Mouse (Mus musculus): ENCODE results near the gene Mymx.

Mymx gene

GRCm38 (mm10) chr17:45559732-45560525, 42.0 kb downstream of the Mymx start:
- H3K36me3 ChIP-seq (ENCODE audit: control insufficient read depth, insufficient read depth, low read length, poor library complexity, severe bottlenecking): peaks cover 9% of the 10 kb centered on the region
- peak; percentile 84 for DNase-seq (ENCODE audit: low read depth, low spot score)
- no peaks in the 10 kb centered on the region for H3K27me3 ChIP-seq (ENCODE audit: control insufficient read depth, insufficient read depth, low read length, poor library complexity, severe bottlenecking)

DNA sequence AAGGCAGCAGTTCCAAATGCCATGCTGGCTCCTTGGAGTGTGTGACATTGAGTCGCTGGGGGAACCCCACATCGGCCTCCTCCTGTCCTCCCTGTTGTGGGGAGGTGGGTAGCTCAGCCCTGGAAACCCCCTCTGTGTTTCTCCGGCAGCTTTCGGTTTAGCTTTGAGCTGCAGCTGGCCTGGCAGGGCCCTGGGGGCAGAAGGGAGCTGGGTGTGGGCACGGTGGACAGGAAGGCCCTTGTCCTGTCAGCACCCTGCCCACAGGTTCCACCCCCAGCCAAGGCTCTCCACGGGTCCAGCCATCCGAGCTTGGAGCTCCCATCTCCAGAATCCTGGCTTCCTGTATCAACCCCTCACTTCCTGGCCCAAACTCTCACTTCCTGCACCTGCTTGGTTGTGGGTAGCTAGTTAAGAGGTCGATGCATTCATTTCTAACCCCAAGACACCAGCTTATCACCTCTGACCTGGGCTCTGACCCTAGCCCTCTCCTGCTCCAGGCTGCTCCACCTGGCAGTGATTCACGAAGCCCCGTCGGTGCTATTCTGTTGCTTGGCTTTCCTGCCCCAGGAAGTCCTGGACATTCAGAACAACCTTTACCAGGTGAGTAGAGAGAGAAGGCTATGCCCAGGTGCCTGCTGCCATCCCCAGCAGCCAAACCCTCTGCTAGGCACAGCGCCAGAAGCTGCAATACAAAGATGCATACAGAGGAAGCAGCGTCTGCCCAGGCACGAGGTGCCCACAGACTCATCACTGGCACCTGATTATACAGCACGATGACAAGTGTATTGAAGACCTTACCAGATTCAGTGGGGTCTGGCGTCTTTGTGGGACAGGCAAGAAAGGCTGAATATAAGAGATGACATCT, 43.7 kb downstream of the Mymx start:
- no peaks in the 10 kb centered on the region for H3K27me3 ChIP-seq (ENCODE audit: control insufficient read depth, insufficient read depth, low read length, poor library complexity, severe bottlenecking)
- peaks cover 9% of the 10 kb centered on the region for H3K36me3 ChIP-seq (ENCODE audit: control insufficient read depth, insufficient read depth, low read length, poor library complexity, severe bottlenecking)
- DNase-seq (ENCODE audit: low read depth, low spot score): peak; percentile 73

DNA sequence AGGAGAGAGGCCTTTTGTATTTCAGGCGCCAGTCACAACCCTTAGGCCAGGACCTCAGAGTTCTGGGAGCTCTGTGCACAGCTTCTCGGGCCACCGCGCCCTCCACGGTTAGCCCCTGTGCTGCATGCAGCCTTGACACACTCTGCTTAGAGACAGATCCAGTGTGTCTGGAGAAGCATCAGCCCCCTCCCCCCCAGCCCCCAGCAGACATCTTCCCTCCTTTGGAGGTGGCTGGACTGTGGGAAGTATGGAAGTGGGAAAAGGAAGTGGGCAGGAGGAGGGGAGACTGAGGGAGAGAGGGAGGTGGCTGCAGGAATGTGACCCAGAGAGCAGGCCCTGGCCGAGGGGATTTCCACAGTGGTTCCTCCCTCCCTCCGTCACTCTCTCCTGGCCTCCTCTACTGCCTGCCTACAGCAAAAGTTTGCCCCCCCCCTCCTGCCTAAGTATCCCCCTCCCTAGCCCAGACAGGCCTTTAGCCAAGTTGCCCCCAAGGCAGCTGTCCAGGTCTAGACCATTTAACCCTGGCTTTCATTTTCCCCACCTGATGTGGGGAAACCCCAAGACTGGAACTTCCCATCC, 44.6 kb downstream of the Mymx start:
- DNase-seq (ENCODE audit: low read depth, low spot score): peak; percentile 64
- H3K36me3 ChIP-seq (ENCODE audit: control insufficient read depth, insufficient read depth, low read length, poor library complexity, severe bottlenecking): peaks cover 7% of the 10 kb centered on the region
- no peaks in the 10 kb centered on the region for H3K27me3 ChIP-seq (ENCODE audit: control insufficient read depth, insufficient read depth, low read length, poor library complexity, severe bottlenecking)

- DNase-seq (ENCODE audit: low read depth, low spot score): peak; percentile 74
- Histone ChIP-seq H3K27me3 (ENCODE audit: control insufficient read depth, insufficient read depth, low read length, poor library complexity, severe bottlenecking) (no peaks in the 10 kb centered on the region), H3K36me3 (ENCODE audit: control insufficient read depth, insufficient read depth, low read length, poor library complexity, severe bottlenecking) (peaks cover 7% of the 10 kb centered on the region)
Measured at GRCm38 (mm10) chr17:45556514-45557245, 45.2 kb downstream of the Mymx start.

DNA sequence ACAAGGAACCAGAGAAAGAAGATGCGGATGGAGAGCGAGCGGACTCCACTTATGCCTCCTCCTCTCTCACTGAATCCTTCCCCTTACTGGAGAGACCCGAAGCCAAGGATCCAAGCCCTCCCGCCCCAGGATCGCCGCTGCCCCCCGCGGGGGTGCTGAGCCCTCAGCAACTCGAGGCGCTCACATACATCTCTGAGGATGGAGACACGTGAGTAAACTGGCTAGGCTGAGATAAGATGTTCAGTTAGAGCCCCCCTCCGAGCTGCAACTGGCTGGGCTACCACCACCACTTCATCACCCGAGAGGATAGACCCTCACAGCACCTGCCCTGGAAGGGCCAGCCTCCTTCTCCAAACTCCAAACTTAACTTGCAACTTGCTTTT, 45.8 kb downstream of the Mymx start:
- Histone ChIP-seq H3K27me3 (ENCODE audit: control insufficient read depth, insufficient read depth, low read length, poor library complexity, severe bottlenecking) (no peaks in the 10 kb centered on the region), H3K36me3 (ENCODE audit: control insufficient read depth, insufficient read depth, low read length, poor library complexity, severe bottlenecking) (peaks cover 7% of the 10 kb centered on the region)
- DNase-seq (ENCODE audit: low read depth, low spot score): no peak

- DNase-seq (ENCODE audit: low read depth, low spot score): peak; percentile 98
- H3K36me3 ChIP-seq (ENCODE audit: control insufficient read depth, insufficient read depth, low read length, poor library complexity, severe bottlenecking): peaks cover 5% of the 10 kb centered on the region
- no peaks in the 10 kb centered on the region for H3K27me3 ChIP-seq (ENCODE audit: control insufficient read depth, insufficient read depth, low read length, poor library complexity, severe bottlenecking)
Measured at GRCm38 (mm10) chr17:45555452-45556106, 46.3 kb downstream of the Mymx start, which contains the start of gene Nfkbie. TSS of gene Nfkbie (plus strand) at chr17:45555703.

GRCm38 (mm10) chr17:45554420-45554819, 47.5 kb downstream of the Mymx start:
- no peaks in the 10 kb centered on the region; the same call in 1 of the 2 replicates for H3K27me3 ChIP-seq (ENCODE audit: control insufficient read depth, insufficient read depth, low read length, poor library complexity, severe bottlenecking)
- H3K36me3 ChIP-seq (ENCODE audit: control insufficient read depth, insufficient read depth, low read length, poor library complexity, severe bottlenecking): peaks cover 3% of the 10 kb centered on the region
- peak; percentile 75 for DNase-seq (ENCODE audit: low read depth, low spot score)

DNA sequence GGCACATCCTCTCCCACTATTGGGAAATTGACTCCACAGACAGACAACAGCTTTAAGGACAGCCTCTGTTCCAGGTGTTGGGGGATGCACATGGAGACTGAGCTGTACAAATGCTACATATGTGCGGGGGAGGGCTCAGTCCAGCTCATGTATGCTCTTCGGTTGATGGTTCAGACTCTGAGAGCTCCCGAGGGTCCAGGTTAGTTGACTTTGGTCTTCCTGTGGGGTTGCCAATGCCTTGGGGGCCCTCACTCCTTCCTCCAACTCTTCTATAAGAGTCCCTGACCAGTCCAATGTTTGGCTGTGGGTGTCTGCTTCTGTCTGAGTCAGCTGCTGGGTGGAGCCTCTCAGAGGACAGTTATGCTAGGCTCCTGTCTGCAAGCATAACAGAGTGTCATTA, 48.8 kb downstream of the Mymx start:
- no peaks in the 10 kb centered on the region for H3K36me3 ChIP-seq (ENCODE audit: control insufficient read depth, insufficient read depth, low read length, poor library complexity, severe bottlenecking)
- H3K27me3 ChIP-seq (ENCODE audit: control insufficient read depth, insufficient read depth, low read length, poor library complexity, severe bottlenecking): peaks cover 2% of the 10 kb centered on the region
- no peak for DNase-seq (ENCODE audit: low read depth, low spot score)

DNA sequence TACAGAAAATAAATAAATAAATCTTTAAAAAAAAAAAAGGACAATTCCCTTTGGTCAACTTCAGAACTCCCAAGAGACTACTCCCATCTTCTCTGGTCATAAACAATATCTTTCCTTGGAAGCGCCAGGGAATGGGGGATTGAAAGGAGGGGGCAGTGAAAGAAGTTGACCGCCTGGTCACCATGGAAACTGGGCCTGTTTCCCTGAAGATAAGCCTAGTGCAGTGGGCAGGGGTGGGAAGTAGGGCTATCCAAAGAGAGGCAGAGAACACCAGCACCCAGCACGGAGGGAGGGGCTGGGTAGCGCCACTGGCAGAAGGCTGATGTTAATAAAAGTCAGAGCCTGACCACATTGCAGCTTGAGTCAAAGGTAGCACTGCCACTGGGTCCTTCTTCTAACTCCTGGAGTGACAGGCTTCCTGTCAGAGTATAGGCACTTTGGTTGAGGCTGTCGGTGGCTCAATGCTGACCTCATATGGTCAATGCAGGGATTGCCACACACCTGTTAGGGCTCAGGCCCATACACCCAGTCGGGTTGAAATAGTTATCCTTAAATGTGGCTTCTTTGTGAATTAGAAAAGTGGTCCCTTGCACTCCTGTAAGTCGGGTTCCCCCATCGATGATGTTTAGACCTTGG, 50.0 kb downstream of the Mymx start:
- peaks cover 3% of the 10 kb centered on the region for H3K27me3 ChIP-seq (ENCODE audit: control insufficient read depth, insufficient read depth, low read length, poor library complexity, severe bottlenecking)
- no peaks in the 10 kb centered on the region for H3K36me3 ChIP-seq (ENCODE audit: control insufficient read depth, insufficient read depth, low read length, poor library complexity, severe bottlenecking)
- peak; percentile 93 for DNase-seq (ENCODE audit: low read depth, low spot score)

- peak; percentile 13 for DNase-seq (ENCODE audit: low read depth, low spot score)
- peaks cover 3% of the 10 kb centered on the region for H3K27me3 ChIP-seq (ENCODE audit: control insufficient read depth, insufficient read depth, low read length, poor library complexity, severe bottlenecking)
- no peaks in the 10 kb centered on the region for H3K36me3 ChIP-seq (ENCODE audit: control insufficient read depth, insufficient read depth, low read length, poor library complexity, severe bottlenecking)
Measured at GRCm38 (mm10) chr17:45551249-45551796, 50.6 kb downstream of the Mymx start.
